Comparison of ENCODE assay signal across 9 mouse cellular contexts in the genomic region with DNA sequence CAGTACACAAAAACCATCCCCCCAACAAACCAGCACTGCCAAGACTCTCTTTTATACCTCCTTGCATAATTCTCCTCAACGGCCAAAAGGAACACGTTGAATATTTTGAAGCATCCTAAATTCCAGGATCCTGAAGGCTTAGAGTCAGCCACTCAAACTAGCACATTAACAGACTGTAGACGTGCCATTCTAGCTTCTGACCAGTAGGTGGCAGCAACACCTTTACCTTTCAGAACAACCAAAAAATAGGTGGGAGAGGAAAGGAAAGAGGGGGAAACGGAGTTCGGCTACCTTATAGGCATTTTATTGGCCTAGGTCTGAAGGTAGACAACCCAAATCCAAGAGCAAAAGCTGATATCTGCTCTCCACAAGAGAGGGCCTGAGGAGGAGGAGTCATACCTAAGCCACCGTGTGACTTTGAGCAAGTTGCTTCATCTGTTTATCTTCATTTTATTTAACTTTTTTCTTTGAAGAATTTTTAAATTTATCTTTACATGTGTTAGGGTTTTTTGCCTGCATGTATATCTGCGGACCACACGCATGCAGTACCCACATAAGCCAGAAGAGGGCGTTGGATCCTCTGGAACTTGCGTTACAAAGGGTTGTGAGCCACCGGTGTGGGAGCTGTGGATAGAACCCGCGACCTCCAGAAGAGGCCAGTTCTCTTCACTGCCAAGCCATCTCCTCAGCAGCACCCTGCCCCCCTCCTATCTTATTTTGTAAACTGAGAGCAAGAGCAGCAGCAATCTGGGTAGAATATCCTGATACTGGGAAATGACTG. TPM values are rescaled to one million over a fixed set of nuclear protein-coding genes. Genes with fewer than 3 reads are reported as not detected.
A peak's percentile ranks its signal among the peaks of the same experiment; 100 is the strongest.
DNase-seq lines count a peak whose midpoint lies in the region; ATAC-seq lines count a peak whose summit lies in the region.
"Had no signal": no experiment of that assay in that cellular context is flagged by ENCODE, and none has a peak within 500 bp of the region (broad histone marks: within the 10 kb centered on the region; RNA-seq: fewer than 3 reads in every experiment).

No protein-coding gene starts in this region.

- peaks cover 47% of the 10 kb centered on the region for H3K27me3 ChIP-seq in heart, embryonic 10.5 days (ENCODE audit: insufficient read depth, poor library complexity, severe bottlenecking)

- H3K9me3 ChIP-seq in heart, embryonic 10.5 days, result no peaks in the 10 kb centered on the region

- peak; percentile 80 for ATAC-seq in erythroblast, adult 5-6 weeks (replicated peaks; ENCODE audit: low FRiP score, poor library complexity, severe bottlenecking)

- no peak overlapping the region for H3K27ac ChIP-seq in heart, embryonic 10.5 days

- H3K4me3 ChIP-seq in heart, embryonic 10.5 days, result no peak overlapping the region

- no peaks in the 10 kb centered on the region for H3K36me3 ChIP-seq in heart, embryonic 10.5 days

- H3K4me1 ChIP-seq in heart, embryonic 10.5 days, result peaks cover 19% of the 10 kb centered on the region

- peak; percentile 47 to 74 for DNase-seq in heart, adult 18-20 months
- no peak for DNase-seq in heart, embryonic 10.5 days (ENCODE audit: low spot score)
- DNase-seq in B cell, adult 2 months, result peak; percentile 62 to 67
- peak; percentile 74 for DNase-seq in adipocyte (ENCODE audit: low spot score)
- DNase-seq in layer of hippocampus, postnatal 10 days (ENCODE audit: low spot score in 2 of 2), result peak; percentile 66 to 67
- peak; percentile 42 to 50 for DNase-seq in natural killer cell, adult 2 months (ENCODE audit: low spot score in 2 of 2)
- no peak for DNase-seq in urinary bladder, adult 18-20 months (ENCODE audit: low spot score in 2 of 2)

- WGBS in heart, embryonic 10.5 days, result 31% methylated on average over 13 of the region's 13 CpGs

RNA-seq across cellular contexts. Expression of a gene that starts 5.3 kb away (rescaled TPM):
- total RNA-seq in heart, adult 18-20 months (2021), result under 1 TPM in 1 of 2 experiments, not detected in 1; 0.15 TPM
- 0.36 and 1.1 TPM in 2 replicates for polyA plus RNA-seq in heart, embryonic 10.5 days (2016; fragmentation: Nextera tagmentation; extraction: Ambion mirVana)
- not detected in 2 replicates for total RNA-seq in erythroblast, adult 5-6 weeks (2015; ENCODE audit: low replicate concordance)
- total RNA-seq in erythroblast, adult 5-6 weeks (2017; ENCODE audit: low replicate concordance), result not detected in 2 replicates
- total RNA-seq in layer of hippocampus, postnatal 10 days (2021), result 10 to 100 TPM in 1 of 2 experiments, 1 to 10 TPM in 1; 9.1 to 13.2 TPM

RNA-seq across cellular contexts. Expression of a gene that starts 20.0 kb away (rescaled TPM):
- total RNA-seq in heart, adult 18-20 months (2021), result 10 to 100 TPM; 31.8 to 41.4 TPM
- 172 and 183 TPM in 2 replicates for polyA plus RNA-seq in heart, embryonic 10.5 days (2016; fragmentation: Nextera tagmentation; extraction: Ambion mirVana)
- 73.8 and 96.1 TPM in 2 replicates for total RNA-seq in erythroblast, adult 5-6 weeks (2015; ENCODE audit: low replicate concordance)
- 36.4 and 46.4 TPM in 2 replicates for total RNA-seq in erythroblast, adult 5-6 weeks (2017; ENCODE audit: low replicate concordance)
- total RNA-seq in layer of hippocampus, postnatal 10 days (2021), result 100 to 1,000 TPM; 234 TPM

RNA-seq across cellular contexts. Expression of a gene that starts 24.7 kb away (rescaled TPM):
- under 1 TPM in 1 of 2 experiments, not detected in 1; 0.28 TPM for total RNA-seq in heart, adult 18-20 months (2021)
- 35.7 TPM in 2 replicates for polyA plus RNA-seq in heart, embryonic 10.5 days (2016; fragmentation: Nextera tagmentation; extraction: Ambion mirVana)
- total RNA-seq in erythroblast, adult 5-6 weeks (2015; ENCODE audit: low replicate concordance), result 11.9 and 21.7 TPM in 2 replicates
- total RNA-seq in erythroblast, adult 5-6 weeks (2017; ENCODE audit: low replicate concordance), result 20.4 and 28.1 TPM in 2 replicates
- total RNA-seq in layer of hippocampus, postnatal 10 days (2021), result 1 to 10 TPM; 1.4 to 1.7 TPM

RNA-seq across cellular contexts. Expression of a gene that starts 38.0 kb away (rescaled TPM):
- total RNA-seq in heart, adult 18-20 months (2021), result not detected
- polyA plus RNA-seq in heart, embryonic 10.5 days (2016; fragmentation: Nextera tagmentation; extraction: Ambion mirVana), result 0.12 and 0.20 TPM in 2 replicates
- total RNA-seq in erythroblast, adult 5-6 weeks (2015; ENCODE audit: low replicate concordance), result not detected in 2 replicates
- total RNA-seq in erythroblast, adult 5-6 weeks (2017; ENCODE audit: low replicate concordance), result not detected in 2 replicates
- total RNA-seq in layer of hippocampus, postnatal 10 days (2021), result under 1 TPM in 1 of 2 experiments, not detected in 1; 0.25 TPM
- polyA plus RNA-seq: large intestine, adult 2 months had no signal

RNA-seq across cellular contexts. Expression of a gene that starts 43.3 kb away (rescaled TPM):
- 1 to 10 TPM in 1 of 2 experiments, under 1 TPM in 1; 0.37 to 1.2 TPM for total RNA-seq in heart, adult 18-20 months (2021)
- polyA plus RNA-seq in heart, embryonic 10.5 days (2016; fragmentation: Nextera tagmentation; extraction: Ambion mirVana), result 2.7 and 7.5 TPM in 2 replicates
- not detected in 2 replicates for total RNA-seq in erythroblast, adult 5-6 weeks (2015; ENCODE audit: low replicate concordance)
- total RNA-seq in erythroblast, adult 5-6 weeks (2017; ENCODE audit: low replicate concordance), result not detected in 2 replicates
- 1 to 10 TPM in 1 of 2 experiments, under 1 TPM in 1; 0.39 to 1.1 TPM for total RNA-seq in layer of hippocampus, postnatal 10 days (2021)

Comparison
In these comparisons a context has a peak if more than half of its experiments do, and no peak if none do; other contexts are left out.
1. DNase-seq: peak in heart, adult 18-20 months (2 of 2), B cell, adult 2 months (2 of 2), adipocyte (single experiment), layer of hippocampus, postnatal 10 days (2 of 2) and natural killer cell, adult 2 months (2 of 2); none in heart, embryonic 10.5 days (single experiment) and urinary bladder, adult 18-20 months (0 of 2).
2. RNA of a gene that starts 5.3 kb away (total RNA-seq): 9.1 to 13.2 TPM in layer of hippocampus, postnatal 10 days; 0.15 TPM in heart, adult 18-20 months and not detected in erythroblast, adult 5-6 weeks; every median in the first group is over 4 times any median in the second.
3. RNA of a gene that starts 24.7 kb away (total RNA-seq): 11.9 to 28.1 TPM in erythroblast, adult 5-6 weeks; 1.4 to 1.7 TPM in layer of hippocampus, postnatal 10 days and 0.28 TPM in heart, adult 18-20 months; every median in the first group is over 4 times any median in the second.